Mouse (Mus musculus) liver, postnatal 0 days (tissue): Measurements from ENCODE around the gene Gm21987. TPM values are rescaled to one million over a fixed set of nuclear protein-coding genes. Genes with fewer than 3 reads are reported as not detected.
A peak's percentile ranks its signal among the peaks of the same experiment; 100 is the strongest.

Source experiments
- ATAC-seq: fragments of 200-750 bp; cut with Nextera tagmentation; 2 replicates; pipeline ENCODE4 v1.8.0; 2017; ENCODE audit warnings: mild to moderate bottlenecking, moderate library complexity
- DNase-seq: peaks from one replicate; pipeline ENCODE4 v3.0.0-alpha.2; 2016
- H3K27ac ChIP-seq: fragments of 300-500 bp; sonication (generic); 2 replicates; pipeline ENCODE4 v1.5.1; 2014; ENCODE audit warnings: antibody characterized with exemption, moderate library complexity, mild to moderate bottlenecking, low read depth
- H3K27me3 ChIP-seq: fragments of 300-500 bp; sonication (generic); 2 replicates; pipeline ENCODE4 v1.6.1; 2014; ENCODE audit warnings: low read length, control low read depth, mixed read lengths; ENCODE audit not compliant: insufficient read depth
- H3K36me3 ChIP-seq: fragments of 300-500 bp; sonication (generic); replicated peaks from 2 replicates; pipeline ENCODE4 v1.6.1; 2014; ENCODE audit warnings: mild to moderate bottlenecking, control low read depth, low read length, moderate library complexity, mixed read lengths; ENCODE audit not compliant: insufficient read depth
- H3K4me1 ChIP-seq: fragments of 300-500 bp; sonication (generic); 2 replicates; pipeline ENCODE4 v1.6.1; 2014; ENCODE audit warnings: antibody characterized with exemption, mild to moderate bottlenecking, control low read depth; ENCODE audit not compliant: insufficient read depth
- H3K4me2 ChIP-seq: fragments of 300-500 bp; sonication (generic); 2 replicates; pipeline ENCODE4 v1.6.1; 2014; ENCODE audit warnings: low read depth, mild to moderate bottlenecking, low read length, moderate library complexity, mixed read lengths
- H3K4me3 ChIP-seq: fragments of 300-500 bp; sonication (generic); 2 replicates; pipeline ENCODE4 v1.5.1; 2014; ENCODE audit warnings: low read depth, low read length
- H3K9ac ChIP-seq: fragments of 300-500 bp; sonication (generic); replicated peaks from 2 replicates; pipeline ENCODE4 v1.6.1; 2014; ENCODE audit warnings: mild to moderate bottlenecking, moderate library complexity
- H3K9me3 ChIP-seq: fragments of 300-500 bp; sonication (generic); 2 replicates; pipeline ENCODE4 v1.6.1; 2016; ENCODE audit warnings: mild to moderate bottlenecking, control low read depth, low read length, mixed read lengths
- CTCF ChIP-seq: sonication (generic); IDR thresholded peaks from 2 replicates; pipeline ENCODE4 v1.5.1; 2016; ENCODE audit warnings: antibody characterized with exemption, low read depth
- EP300 ChIP-seq: IDR thresholded peaks from 2 replicates; pipeline ENCODE4 v1.6.1; 2016; ENCODE audit warnings: antibody characterized with exemption, low read depth, mild to moderate bottlenecking
- WGBS: fragments of 180-500 bp; shearing (Covaris S2); extraction: QIAGEN DNeasy Blood & Tissue Kit; methylation state at CpG from one replicate; pipeline ENCODE4 v1.1.7; 2014; ENCODE audit not compliant: insufficient replicate concordance; 5-methylcytosine and 5-hydroxymethylcytosine counted together
- polyA plus RNA-seq: library from polyadenylated mRNA; unstranded; fragments of >200 nt; fragmentation: Nextera tagmentation; extraction: Ambion mirVana; gene quantifications from 2 replicates; pipeline ENCODE4 v1.2.1, GENCODE M21; 2015

The Gm21987 gene
- polyA plus RNA-seq, 1 experiment from 2014 or later, result not detected

DNA sequence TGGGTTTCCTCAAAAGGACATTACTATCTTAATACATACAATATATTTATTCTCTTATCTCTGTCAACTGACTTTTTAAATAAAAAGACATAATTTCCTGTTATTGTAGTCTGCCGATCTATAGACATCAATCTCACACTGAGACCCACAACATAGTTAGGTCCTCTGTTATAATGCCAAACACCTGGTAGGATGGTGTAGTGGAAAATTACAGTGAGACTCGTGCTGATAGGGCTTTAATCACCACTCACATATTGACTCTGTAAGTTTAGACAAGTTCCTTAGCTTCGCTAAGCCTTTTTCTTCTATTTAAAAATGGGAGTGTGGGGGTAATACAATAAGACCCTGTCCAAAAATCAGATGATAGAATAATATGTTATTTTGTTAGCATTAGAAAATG lies 13.0 kb downstream of the Gm21987 start:
- Histone ChIP-seq H3K4me2 (no peak overlapping the region), H3K27ac (no peak overlapping the region), H3K4me1 (peaks cover 8% of the 10 kb centered on the region; the same call in 1 of the 2 replicates), H3K4me3 (no peak overlapping the region), H3K9ac (no peak overlapping the region), H3K36me3 (peaks cover 3% of the 10 kb centered on the region; the same call in 1 of the 2 replicates), H3K27me3 (no peaks in the 10 kb centered on the region), H3K9me3 (no peaks in the 10 kb centered on the region)
- ATAC-seq (no peak), DNase-seq (no peak)
- WGBS, result 54% methylated on average over 3 of the region's 3 CpGs
- TF ChIP-seq CTCF (no peak), EP300 (no peak)

DNA sequence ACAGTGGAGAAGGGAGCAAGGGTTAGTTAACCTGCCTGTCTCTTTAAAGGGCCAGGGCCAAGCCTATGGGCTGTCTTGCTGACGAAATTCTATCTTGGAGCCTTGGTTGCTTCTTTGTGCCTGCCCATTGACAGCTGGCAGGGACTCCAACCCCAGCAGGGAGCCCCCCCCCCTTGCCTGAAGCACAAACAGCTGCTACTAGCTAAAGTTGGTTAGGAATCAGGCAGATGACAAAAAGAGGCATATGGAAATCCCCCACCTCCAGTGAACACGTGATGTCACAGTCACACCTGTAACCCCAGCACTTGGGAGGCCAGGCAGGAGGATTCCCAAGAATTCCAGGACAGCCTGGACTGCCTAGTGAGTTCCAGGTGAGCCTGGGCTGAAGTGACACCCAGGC lies 13.5 kb downstream of the Gm21987 start:
- Histone ChIP-seq H3K4me3 (no peak overlapping the region), H3K36me3 (peaks cover 3% of the 10 kb centered on the region; the same call in 1 of the 2 replicates), H3K9me3 (no peaks in the 10 kb centered on the region), H3K27me3 (no peaks in the 10 kb centered on the region), H3K4me1 (peaks cover 8% of the 10 kb centered on the region; the same call in 1 of the 2 replicates), H3K4me2 (no peak overlapping the region), H3K27ac (no peak overlapping the region), H3K9ac (no peak overlapping the region)
- 55% methylated on average over 2 of the region's 2 CpGs for WGBS
- no peak for TF ChIP-seq EP300
- TF ChIP-seq CTCF, result no peak
- DNase-seq, result no peak
- no peak for ATAC-seq

DNA sequence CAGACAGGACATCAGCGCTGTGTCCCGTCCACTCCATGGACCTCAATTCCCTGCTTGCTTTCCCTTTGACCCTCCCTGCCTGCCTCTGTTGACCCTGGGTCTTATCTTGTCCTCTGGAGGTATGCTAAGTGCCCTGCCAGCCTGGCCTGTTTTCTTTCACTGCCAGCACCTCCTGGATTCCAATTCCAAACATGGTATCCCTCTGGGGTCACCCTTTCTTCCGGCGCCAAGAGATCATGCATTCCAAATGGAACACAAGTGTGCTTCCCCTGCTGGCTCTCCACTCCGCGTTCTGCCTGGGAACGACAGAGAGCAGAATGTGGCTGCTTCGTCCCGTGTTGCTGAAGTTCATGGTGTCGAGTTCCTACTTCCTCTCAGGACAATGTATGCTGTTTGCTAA lies 15.1 kb downstream of the Gm21987 start, which contains the start of gene Popdc2:
Popdc2 (plus strand) TSS at position 277 of the 400 bp plus-strand sequence.
- Histone ChIP-seq H3K4me1 (peaks cover 8% of the 10 kb centered on the region; the same call in 1 of the 2 replicates), H3K4me3 (no peak within 1 kb of the TSS), H3K9ac (peak within 1 kb of the TSS; percentile 21; the same call in 1 of the 2 replicates), H3K36me3 (no peaks in the 10 kb centered on the region), H3K4me2 (peak within 1 kb of the TSS; percentile 45), H3K27me3 (no peaks in the 10 kb centered on the region), H3K27ac (no peak within 1 kb of the TSS), H3K9me3 (no peaks in the 10 kb centered on the region)
- TF ChIP-seq CTCF, result no peak
- TF ChIP-seq EP300, result no peak
- 33% methylated on average over 10 of the region's 10 CpGs for WGBS
- no peak for ATAC-seq
- DNase-seq, result no peak

DNA sequence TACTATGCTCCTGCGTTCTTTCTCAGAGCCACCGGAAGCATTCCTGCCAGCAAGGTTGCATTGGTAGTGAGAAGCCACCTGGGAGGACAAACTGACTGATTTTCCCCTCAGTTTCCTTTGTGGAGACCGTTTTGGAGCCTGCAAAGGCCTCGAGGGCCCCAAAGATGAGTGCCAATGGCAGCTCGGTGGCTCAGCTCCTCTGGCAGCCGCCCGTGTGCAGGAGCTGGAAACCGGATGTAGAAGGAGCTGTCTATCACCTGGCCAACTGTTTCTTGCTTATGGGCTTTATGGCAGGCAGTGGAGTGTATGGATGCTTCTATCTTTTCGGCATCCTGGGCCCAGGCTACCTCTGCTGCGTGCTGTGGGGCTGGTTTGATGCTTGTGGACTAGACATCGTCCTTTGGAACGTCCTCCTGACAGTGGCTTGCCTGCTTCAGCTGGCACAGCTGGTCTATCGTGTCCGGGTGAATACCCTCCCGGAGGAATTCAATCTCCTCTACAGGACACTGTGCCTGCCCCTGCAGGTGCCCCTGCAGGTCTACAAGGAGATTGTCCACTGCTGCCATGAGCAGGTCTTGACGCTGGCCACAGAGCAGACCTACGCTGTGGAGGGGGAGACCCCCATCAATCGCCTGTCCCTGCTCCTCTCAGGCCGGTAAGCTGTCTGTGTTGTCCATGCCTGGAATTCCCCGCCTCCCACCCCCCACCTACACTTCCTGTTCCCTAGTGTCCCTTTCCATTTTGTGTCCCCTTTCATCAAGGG lies 15.8 kb downstream of the Gm21987 start:
- TF ChIP-seq EP300 (no peak), CTCF (no peak)
- peak overlapping the region; percentile 21; the same call in 1 of the 2 replicates for H3K9ac ChIP-seq

DNA sequence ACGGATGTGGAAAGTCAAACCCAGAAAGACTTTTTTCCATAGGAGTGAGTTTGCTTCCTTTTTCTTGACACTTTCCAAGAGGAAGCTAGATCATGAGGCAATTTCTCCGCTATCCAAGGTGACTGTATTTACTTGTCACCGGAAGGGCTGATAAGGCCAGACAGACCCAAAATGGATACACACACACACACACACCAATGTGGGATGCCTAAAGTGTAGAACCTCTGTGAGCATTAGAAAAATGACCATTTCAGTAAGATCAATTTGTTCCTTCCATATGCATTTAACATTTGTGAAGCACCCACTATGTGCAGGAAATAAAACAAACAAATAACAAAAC lies 16.4 kb downstream of the Gm21987 start:
- Histone ChIP-seq H3K36me3 (no peaks in the 10 kb centered on the region), H3K4me3 (no peak overlapping the region), H3K4me2 (no peak overlapping the region), H3K27me3 (no peaks in the 10 kb centered on the region), H3K4me1 (peaks cover 8% of the 10 kb centered on the region; the same call in 1 of the 2 replicates), H3K9me3 (no peaks in the 10 kb centered on the region), H3K9ac (no peak overlapping the region), H3K27ac (no peak overlapping the region)
- DNase-seq (no peak), ATAC-seq (no peak)
- TF ChIP-seq EP300 (no peak), CTCF (no peak)
- WGBS, result 42% methylated on average over 3 of the region's 3 CpGs

More for the DNA sequence above, 15.8 kb downstream of the Gm21987 start:
- H3K27me3 ChIP-seq, result no peaks in the 10 kb centered on the region
- 68% methylated on average over 20 of the region's 20 CpGs for WGBS
- no peaks in the 10 kb centered on the region for H3K36me3 ChIP-seq
- DNase-seq (no peak), ATAC-seq (no peak; the same call in 1 of the 2 replicates)
- H3K9me3 ChIP-seq, result no peaks in the 10 kb centered on the region
- no peak overlapping the region for H3K4me2 ChIP-seq
- H3K4me3 ChIP-seq, result no peak overlapping the region
- H3K4me1 ChIP-seq, result peaks cover 8% of the 10 kb centered on the region; the same call in 1 of the 2 replicates
- H3K27ac ChIP-seq, result no peak overlapping the region

DNA sequence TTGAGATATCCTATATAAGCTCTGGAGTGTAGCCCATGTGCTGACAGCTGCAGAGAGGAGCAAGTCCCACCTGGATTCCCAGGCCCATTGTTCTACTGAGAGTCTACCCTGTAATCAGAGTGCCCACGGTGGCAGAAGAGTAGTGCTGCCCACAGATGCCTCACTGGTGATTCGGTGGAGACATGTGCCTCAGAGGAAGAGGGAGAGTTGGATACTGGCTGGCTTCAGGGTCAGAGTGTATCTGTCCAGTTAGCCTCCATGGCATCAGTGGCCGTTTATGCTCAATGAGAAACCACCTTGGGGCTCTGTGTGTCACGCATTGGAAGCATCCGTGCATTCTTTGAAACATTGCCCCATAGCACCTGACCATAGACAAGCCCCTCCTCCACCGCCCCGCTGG lies 16.8 kb downstream of the Gm21987 start:
- Histone ChIP-seq H3K27me3 (no peaks in the 10 kb centered on the region), H3K9me3 (no peaks in the 10 kb centered on the region), H3K4me2 (no peak overlapping the region), H3K4me1 (peaks cover 8% of the 10 kb centered on the region; the same call in 1 of the 2 replicates), H3K36me3 (no peaks in the 10 kb centered on the region), H3K27ac (no peak overlapping the region), H3K9ac (no peak overlapping the region), H3K4me3 (no peak overlapping the region)
- 70% methylated on average over 7 of the region's 7 CpGs for WGBS
- no peak for TF ChIP-seq EP300
- TF ChIP-seq CTCF, result no peak
- ATAC-seq, result no peak
- no peak for DNase-seq
